Mouse (Mus musculus) kidney, adult 11 months (tissue): ENCODE data around the gene Set.
"Not testable (repeated sequence)": the region's sequence is repeated elsewhere in the genome, so short reads cannot be mapped to it uniquely, and the experiment has no call there.

Experiments used
- DNase-seq: peaks from one replicate; pipeline ENCODE4 v3.0.0; 2022

The Set gene

DNA sequence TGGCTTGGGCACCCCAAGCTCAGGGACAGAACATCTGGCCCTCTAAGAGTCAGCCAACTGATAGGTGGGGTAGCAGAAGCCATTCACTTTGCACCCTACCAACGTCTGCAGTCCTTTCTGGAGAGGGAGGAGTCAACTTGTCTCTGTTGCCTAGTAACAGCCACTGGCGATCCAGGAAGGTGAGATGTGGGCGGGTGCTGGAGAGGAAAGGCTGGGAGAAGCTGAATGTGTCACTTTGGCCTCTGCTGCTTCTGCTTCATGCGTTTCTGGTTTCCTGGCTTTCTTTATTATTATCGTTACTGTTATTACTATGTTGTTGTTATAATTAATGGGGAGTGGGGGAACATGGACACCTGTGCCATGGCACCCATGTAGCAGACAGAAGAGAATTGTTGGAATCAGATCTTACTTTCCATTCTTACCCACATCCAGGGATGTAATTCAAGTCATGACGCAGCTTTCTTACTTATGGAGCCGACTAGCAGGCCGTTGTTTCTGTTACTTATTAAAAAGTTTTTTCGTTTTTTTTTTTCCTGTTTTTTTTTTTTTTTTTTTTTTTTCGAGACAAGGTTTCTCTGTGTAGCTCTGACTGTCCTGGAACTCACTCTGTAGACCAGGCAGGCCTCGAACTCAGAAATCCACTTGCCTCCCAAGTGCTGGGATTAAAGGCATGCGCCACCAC is at the start of gene Set:
Set (plus strand) TSS at position 156 of the 682 bp plus-strand sequence.
- no peak for DNase-seq

GRCm38 (mm10) chr2:30009101-30009500 is 48.1 kb upstream of the Set start:
- no peak for DNase-seq

DNA sequence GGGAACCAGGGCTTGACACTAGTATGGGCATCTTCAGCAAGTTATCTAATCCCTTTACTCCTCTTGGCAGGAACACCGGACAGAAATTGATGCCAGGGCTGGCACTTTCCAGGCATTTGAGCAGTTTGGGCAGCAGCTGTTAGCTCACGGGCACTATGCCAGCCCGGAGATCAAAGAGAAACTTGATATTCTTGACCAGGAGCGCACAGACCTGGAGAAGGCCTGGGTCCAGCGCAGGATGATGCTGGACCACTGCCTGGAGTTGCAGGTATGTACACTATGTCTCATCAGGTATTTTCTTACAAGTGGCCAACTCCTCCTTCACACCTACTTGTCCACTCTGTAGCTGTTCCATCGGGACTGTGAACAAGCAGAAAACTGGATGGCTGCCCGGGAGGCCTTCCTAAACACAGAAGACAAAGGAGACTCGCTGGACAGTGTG is 46.3 kb upstream of the Set start:
- no peak for DNase-seq

- DNase-seq = no peak
These were observed 42.7 kb upstream of the Set start for GRCm38 (mm10) chr2:30014326-30014966.

GRCm38 (mm10) chr2:30025454-30025853 is 31.7 kb upstream of the Set start:
- no peak for DNase-seq

GRCm38 (mm10) chr2:30026997-30027396 is 30.2 kb upstream of the Set start:
- no peak for DNase-seq

DNA sequence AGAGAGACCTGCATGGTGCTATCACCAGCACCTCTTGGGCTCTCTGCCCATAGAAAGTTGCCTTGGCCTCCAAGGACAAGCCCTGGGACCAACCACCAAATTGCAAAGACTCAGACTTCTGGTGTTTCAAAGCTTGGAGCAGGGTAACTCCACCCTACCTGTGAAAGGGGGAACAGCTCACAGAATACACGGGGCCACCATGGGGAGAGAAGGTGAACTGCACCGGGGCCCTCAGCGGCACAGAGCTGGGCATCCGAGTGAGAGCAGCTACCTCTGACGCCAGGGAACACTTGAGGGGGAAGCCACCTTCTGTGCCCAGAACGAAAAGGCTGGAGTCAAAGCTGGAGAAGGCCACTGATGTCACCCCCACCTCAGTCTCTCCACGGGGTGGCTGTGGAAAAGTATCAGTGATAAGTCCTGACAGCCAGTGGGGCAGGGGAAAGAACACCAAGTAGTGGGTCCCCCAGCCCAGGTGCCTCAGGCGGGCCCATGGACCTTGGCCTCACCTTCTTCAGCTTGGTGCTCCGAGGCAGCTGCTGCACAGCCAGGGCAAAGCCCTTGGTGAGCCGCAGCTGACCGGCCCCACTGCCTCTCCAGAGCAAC is 24.8 kb upstream of the Set start:
- no peak for DNase-seq

- no peak for DNase-seq
These were observed 24.2 kb upstream of the Set start for GRCm38 (mm10) chr2:30032957-30033356.

GRCm38 (mm10) chr2:30037762-30038161 is 19.4 kb upstream of the Set start:
- no peak for DNase-seq

GRCm38 (mm10) chr2:30038370-30038769 is 18.8 kb upstream of the Set start:
- DNase-seq = no peak

DNA sequence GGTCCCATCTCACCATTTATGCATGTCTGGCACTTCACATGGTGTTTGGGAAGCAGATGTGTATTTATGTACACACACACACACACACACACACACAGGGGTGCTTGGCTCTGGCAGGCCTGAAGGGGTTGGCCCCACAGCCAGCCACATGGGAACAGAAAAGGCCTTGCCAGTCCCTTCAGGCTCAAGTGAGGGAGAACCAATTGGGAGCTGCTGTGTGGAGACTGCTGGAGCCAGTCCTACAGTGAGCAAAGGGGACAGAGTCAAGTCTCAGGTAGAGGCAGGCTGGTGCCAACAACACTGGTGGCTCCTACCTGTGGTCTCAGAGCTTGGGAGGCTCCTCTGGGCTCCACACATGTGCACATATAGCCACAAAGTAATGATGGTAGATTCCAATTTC is 17.5 kb upstream of the Set start:
- no peak for DNase-seq

DNA sequence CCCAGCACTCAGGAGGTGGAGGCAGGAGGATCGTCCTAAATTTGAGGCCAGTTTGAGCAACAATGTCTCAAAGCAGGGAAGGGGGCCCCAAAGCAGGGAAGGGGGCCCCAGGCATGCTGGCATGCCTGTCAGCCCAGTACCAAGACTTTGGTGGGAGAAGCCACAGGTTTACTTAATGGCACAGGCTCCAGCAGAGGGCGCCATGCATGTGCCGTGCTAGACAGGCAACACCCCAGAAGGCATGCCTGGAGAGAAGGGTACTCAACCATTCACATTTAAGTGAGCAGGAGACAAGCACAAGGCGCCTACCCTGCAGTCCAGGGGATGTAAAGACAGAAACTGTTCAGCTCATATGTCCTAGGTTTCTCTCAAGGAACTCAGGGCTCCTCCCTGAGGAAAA is 14.7 kb upstream of the Set start:
- peak; percentile 51 for DNase-seq

DNA sequence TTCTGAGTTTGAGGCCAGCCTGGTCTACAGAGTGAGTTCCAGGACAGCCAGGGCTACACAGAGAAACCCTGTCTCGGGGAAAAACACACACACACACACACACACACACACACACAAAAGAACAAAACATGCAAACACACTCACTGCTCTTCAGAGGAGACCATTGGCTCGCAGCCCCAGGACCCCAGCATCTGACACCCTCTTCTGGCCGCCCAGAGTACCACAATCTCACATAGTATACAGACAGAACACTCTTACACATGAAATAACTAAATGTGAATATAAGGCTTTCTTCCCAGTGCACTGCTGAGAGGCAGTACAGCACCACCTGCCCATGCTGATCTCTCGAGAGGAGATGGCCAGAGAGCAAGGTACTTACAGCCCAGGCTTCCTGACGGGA is 12.6 kb upstream of the Set start:
- no peak for DNase-seq

GRCm38 (mm10) chr2:30047127-30047526 is 10.1 kb upstream of the Set start:
- no peak for DNase-seq

- no peak for DNase-seq
These were observed 9.1 kb upstream of the Set start for GRCm38 (mm10) chr2:30048101-30048501.

- peak; percentile 95 for DNase-seq
These were observed 8.3 kb upstream of the Set start, which contains the start of gene Wdr34 for GRCm38 (mm10) chr2:30048699-30049388. Gene Wdr34 (minus strand): TSS chr2:30048881.

- no peak for DNase-seq
These were observed 7.3 kb upstream of the Set start for GRCm38 (mm10) chr2:30049831-30050230.

GRCm38 (mm10) chr2:30051992-30052761 is 5.0 kb upstream of the Set start:
- no peak for DNase-seq

GRCm38 (mm10) chr2:30055310-30055709 is 1.9 kb upstream of the Set start:
- DNase-seq = not testable (repeated sequence)

GRCm38 (mm10) chr2:30056736-30057135 is 442 bp upstream of the Set start:
- no peak for DNase-seq

GRCm38 (mm10) chr2:30058418-30058817 is 1.2 kb downstream of the Set start:
- DNase-seq = no peak
